Mouse (Mus musculus) macrophage (primary cell): Measurements from ENCODE around the gene Dennd1a. TPM values are rescaled to one million over a fixed set of nuclear protein-coding genes. Genes with fewer than 3 reads are reported as not detected.

Experiments
- H3K27ac ChIP-seq: fragments of 350-480 bp; formaldehyde crosslinking; 2 replicates; pipeline ENCODE4 v1.9.0; 2021
- H3K36me3 ChIP-seq: fragments of 350-480 bp; formaldehyde crosslinking; 2 replicates; pipeline ENCODE4 v1.9.0; 2021; ENCODE audit errors: inconsistent target
- H3K4me3 ChIP-seq: fragments of 350-480 bp; formaldehyde crosslinking; 2 replicates; pipeline ENCODE4 v1.9.0; 2021; ENCODE audit errors: inconsistent target
- H3K79me2 ChIP-seq: fragments of 350-480 bp; formaldehyde crosslinking; 2 replicates; pipeline ENCODE4 v1.9.0; 2021; ENCODE audit errors: inconsistent target
- WGBS: methylation state at CpG from one replicate; pipeline ENCODE4 v1.1.7; 2026; ENCODE audit warnings: inconsistent platforms; ENCODE audit not compliant: missing documents; 5-methylcytosine and 5-hydroxymethylcytosine counted together
- polyA plus RNA-seq: library from polyadenylated mRNA; stranded (reverse); fragments of 250-400 nt; gene quantifications from 3 replicates; pipeline ENCODE4 v1.2.4, GENCODE M21; 2018; ENCODE audit warnings: inconsistent platforms
- total RNA-seq, 78 experiments: library from RNA; depleted of rRNA; stranded (reverse); fragments of 250-400 nt; gene quantifications; 1 replicate in 9 of 78; 2 replicates in 24 of 78; 3 replicates in 43 of 78; 4 replicates in 2 of 78; pipeline ENCODE4 v1.2.4; 2018; ENCODE audit warnings: inconsistent platforms in 56 of 78

The Dennd1a gene
- total RNA-seq (2018; cell fraction: chromatin; rRNA removed), result 1,000 to 10,000 TPM in 5 of 26 experiments, 100 to 1,000 TPM in 21; 622 to 1,676 (median 883) TPM
- total RNA-seq (2018; cell fraction: cytosol; rRNA removed), result 100 to 1,000 TPM in 13 of 26 experiments, 10 to 100 TPM in 13; 67.5 to 134 (median 91.9) TPM
- 1,000 to 10,000 TPM in 1 of 26 experiments, 100 to 1,000 TPM in 25; 260 to 1,573 (median 393) TPM for total RNA-seq (2018; cell fraction: nucleus; rRNA removed)
- polyA plus RNA-seq, result 48.7 to 84.5 TPM (median 57.9 TPM) in 3 replicates

DNA sequence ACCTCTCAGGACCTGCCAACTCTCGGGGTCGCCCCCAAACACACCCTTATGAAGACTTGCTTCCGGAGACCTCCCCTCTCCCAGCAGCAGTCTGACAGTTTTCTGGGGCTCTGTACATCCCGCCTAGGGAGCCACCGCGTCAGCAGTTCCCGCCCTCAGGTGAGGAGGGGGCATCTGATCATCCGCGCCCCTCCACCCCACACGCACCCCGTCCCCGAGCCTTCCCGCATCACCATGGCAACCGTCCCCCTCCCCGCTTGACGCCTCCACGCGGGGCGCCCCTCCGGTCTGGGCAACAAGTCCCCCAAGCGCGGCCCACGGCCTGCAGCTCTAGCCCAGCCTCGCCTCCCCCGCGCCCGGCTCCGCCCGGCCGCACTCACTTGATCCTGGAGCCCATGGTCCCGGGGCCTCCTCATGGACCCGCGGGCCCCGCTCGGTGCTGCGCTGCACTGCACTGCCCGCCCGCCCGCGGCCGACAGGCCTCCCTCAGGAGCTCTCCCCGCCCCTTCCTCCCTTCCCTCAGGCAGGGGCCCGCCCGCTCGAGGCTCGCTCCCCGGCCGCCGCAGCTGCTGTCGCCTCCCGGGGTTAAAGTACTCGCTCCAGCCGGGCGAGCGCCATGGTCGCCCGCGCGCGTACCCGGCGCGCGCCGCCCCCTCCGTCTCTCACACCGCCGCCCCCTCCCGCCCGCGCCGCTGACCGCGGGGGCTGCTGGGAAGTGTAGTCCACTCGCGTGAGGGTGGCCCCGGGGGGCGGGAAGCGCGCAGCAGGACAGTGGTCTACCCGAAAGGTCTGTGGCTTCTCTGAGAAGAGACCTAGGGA, at the start of gene Dennd1a:
Gene Dennd1a (minus strand): TSS at position 658 of the 819 bp plus-strand sequence.
- Histone ChIP-seq H3K79me2 (peaks cover 45% of the 10 kb centered on the region), H3K36me3 (no peaks in the 10 kb centered on the region), H3K27ac (peak within 1 kb of the TSS; percentile 95), H3K4me3 (peak within 1 kb of the TSS; percentile 89)
- under 1% methylated on average over 61 of the region's 81 CpGs for WGBS

GRCm38 (mm10) chr2:38336606-38337005, 49.4 kb upstream of the Dennd1a start:
- Histone ChIP-seq H3K4me3 (no peak overlapping the region), H3K36me3 (no peaks in the 10 kb centered on the region), H3K27ac (no peak overlapping the region), H3K79me2 (no peaks in the 10 kb centered on the region)
- 5% methylated on average over 15 of the region's 17 CpGs for WGBS

DNA sequence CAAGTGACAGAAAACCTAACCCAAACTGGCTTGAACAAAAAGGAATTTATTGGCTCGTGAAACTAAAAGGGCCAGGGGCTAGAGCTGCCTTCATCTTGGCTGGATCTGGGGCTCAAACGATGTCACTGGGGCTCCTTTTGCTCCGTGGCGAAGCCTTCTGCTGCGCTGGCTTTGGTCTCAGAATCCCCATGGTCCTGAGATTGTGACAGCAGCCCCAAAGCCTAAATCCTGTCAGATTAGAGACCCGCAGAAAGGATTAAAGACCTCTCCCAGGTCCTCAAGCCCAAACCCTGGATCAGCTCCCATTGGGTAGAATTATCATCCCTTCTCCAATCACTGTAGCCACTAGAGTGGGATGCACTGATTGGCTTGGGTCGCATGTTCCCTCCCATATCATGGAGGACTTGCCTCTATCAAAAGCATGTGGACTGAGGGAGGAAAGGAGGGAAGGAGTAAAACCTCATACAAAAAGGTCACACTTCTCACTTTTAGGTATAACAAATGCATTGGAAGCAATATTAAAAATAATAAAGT, 46.5 kb upstream of the Dennd1a start:
- Histone ChIP-seq H3K27ac (no peak overlapping the region), H3K4me3 (no peak overlapping the region), H3K36me3 (no peaks in the 10 kb centered on the region), H3K79me2 (no peaks in the 10 kb centered on the region)
- WGBS, result 77% methylated on average over 7 of the region's 7 CpGs

GRCm38 (mm10) chr2:38326671-38327070, 39.5 kb upstream of the Dennd1a start:
- no peaks in the 10 kb centered on the region for H3K36me3 ChIP-seq
- H3K27ac ChIP-seq, result no peak overlapping the region
- no peaks in the 10 kb centered on the region for H3K79me2 ChIP-seq
- 78% methylated on average over 1 of the region's 1 CpGs for WGBS
- H3K4me3 ChIP-seq, result no peak overlapping the region

DNA sequence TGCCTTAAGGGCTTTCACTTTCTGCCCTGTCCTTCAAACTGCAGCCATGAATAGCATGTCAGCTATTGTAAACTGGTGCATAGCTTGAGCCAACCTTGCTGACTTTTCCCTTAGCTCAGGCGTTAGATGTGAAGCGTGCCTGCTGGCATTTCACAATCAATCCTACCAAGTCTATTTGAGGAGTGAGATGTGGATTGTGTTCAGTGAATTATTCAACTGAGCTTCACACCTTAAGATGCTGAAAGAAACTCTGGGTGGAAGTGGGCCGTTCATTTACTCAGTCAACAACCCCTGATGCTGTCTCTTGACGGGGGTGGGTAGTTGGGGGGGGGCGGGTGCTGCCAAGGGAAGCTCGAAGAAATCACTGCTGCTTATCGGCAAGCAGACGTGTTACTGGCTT, 36.2 kb upstream of the Dennd1a start:
- Histone ChIP-seq H3K36me3 (no peaks in the 10 kb centered on the region), H3K4me3 (no peak overlapping the region), H3K27ac (no peak overlapping the region), H3K79me2 (no peaks in the 10 kb centered on the region)
- WGBS, result 81% methylated on average over 8 of the region's 8 CpGs

DNA sequence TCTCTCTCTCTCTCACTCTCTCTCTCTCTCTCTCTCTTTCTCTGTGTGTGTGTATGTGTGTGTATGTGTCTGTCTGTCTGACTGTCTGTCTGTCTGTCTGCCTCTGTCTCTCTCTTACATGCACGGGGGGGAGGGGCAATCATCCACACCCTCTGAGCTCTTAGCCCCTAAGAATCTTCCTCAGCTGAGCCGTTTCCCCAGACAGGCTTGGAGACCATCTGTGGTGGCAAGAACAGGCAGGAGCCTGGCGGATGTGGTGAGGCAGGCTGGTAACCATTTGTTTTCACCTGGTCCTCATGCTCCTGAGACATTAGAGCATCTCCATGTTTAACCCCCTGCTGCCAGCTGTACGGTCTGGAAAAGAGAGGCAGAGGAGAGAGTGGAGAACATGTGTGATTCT, 33.7 kb upstream of the Dennd1a start:
- Histone ChIP-seq H3K36me3 (no peaks in the 10 kb centered on the region), H3K27ac (no peak overlapping the region), H3K4me3 (no peak overlapping the region), H3K79me2 (no peaks in the 10 kb centered on the region)
- 94% methylated on average over 3 of the region's 4 CpGs for WGBS

- 28% methylated on average over 11 of the region's 11 CpGs for WGBS
Measured at GRCm38 (mm10) chr2:38319086-38319485, 31.9 kb upstream of the Dennd1a start.

DNA sequence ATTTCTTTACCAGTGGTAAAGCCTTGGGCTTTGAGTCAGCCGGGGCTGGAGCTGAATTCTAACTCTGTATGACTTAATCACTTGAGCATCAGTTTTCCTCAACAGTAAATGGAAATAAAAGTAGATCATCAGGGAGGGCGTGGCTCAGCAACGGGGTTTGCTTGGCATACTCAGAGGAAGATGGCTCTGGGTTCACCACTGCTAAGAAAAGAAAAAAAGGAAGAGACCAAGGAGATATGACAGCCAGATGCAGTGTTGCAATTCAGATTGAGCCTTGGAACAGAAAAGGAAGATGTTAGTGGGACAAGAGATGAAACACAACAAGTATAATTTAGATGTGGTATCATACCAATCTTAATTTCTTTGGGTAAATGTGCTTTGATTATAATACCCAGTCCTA, 26.2 kb upstream of the Dennd1a start:
- no peak overlapping the region for H3K27ac ChIP-seq
- WGBS, result 11% methylated on average over 3 of the region's 3 CpGs

More at GRCm38 (mm10) chr2:38319086-38319485, 31.9 kb upstream of the Dennd1a start:
- Histone ChIP-seq H3K4me3 (no peak overlapping the region), H3K79me2 (no peaks in the 10 kb centered on the region), H3K27ac (no peak overlapping the region), H3K36me3 (no peaks in the 10 kb centered on the region)

DNA sequence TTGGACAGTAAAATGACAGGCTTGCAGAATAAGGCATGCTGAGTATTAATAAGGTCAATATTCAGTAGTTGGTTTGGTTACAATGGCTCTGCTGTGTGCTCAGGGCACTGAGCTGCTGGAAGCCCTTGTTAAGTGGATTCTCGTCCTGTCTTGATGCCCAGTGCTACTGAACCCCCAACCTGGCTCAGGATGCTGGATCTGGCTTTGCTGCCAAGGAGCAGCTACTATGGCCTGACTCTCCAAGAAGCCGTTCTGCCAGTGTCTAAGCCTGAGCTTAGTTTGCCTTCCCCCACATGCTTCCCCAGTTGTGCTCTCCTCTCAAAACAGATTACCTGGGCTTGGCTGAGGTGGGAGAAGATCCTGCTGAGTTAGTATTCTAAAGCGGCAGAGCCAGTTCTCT, 25.7 kb upstream of the Dennd1a start:
- WGBS, result 95% methylated on average over 3 of the region's 3 CpGs
- Histone ChIP-seq H3K79me2 (no peaks in the 10 kb centered on the region), H3K4me3 (no peak overlapping the region), H3K36me3 (no peaks in the 10 kb centered on the region), H3K27ac (no peak overlapping the region)

More for the DNA sequence above, 26.2 kb upstream of the Dennd1a start:
- H3K79me2 ChIP-seq, result no peaks in the 10 kb centered on the region
- H3K36me3 ChIP-seq, result no peaks in the 10 kb centered on the region
- H3K4me3 ChIP-seq, result no peak overlapping the region

DNA sequence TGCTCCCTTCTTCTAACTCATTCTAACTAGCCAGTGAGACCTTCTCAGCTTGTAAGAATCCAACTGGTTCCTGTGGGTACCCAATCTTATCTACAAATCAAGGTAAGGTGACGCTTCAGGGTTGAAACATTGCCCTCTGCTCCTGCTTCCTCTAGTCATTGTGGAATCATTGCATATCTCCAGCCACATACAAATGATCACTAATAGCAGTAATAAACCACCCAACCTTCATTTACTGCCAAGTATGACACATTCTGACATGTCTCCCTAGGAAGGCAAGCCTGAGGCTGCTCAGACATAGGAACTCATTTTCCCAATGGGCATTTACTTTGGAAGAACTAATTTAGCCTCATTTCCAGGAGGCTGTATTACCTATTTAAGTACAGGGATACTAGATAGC, 18.0 kb upstream of the Dennd1a start:
- Histone ChIP-seq H3K27ac (no peak overlapping the region), H3K79me2 (no peaks in the 10 kb centered on the region), H3K4me3 (no peak overlapping the region), H3K36me3 (no peaks in the 10 kb centered on the region)
- WGBS, result 100% methylated on average over 1 of the region's 1 CpGs

GRCm38 (mm10) chr2:38300941-38301340, 13.8 kb upstream of the Dennd1a start:
- Histone ChIP-seq H3K4me3 (no peak overlapping the region), H3K27ac (no peak overlapping the region), H3K36me3 (no peaks in the 10 kb centered on the region), H3K79me2 (no peaks in the 10 kb centered on the region)
- WGBS, result 95% methylated on average over 2 of the region's 2 CpGs

GRCm38 (mm10) chr2:38295939-38296338, 8.7 kb upstream of the Dennd1a start:
- Histone ChIP-seq H3K27ac (peak overlapping the region; percentile 63), H3K79me2 (no peaks in the 10 kb centered on the region), H3K36me3 (no peaks in the 10 kb centered on the region), H3K4me3 (no peak overlapping the region)
- WGBS, result 8% methylated on average over 4 of the region's 4 CpGs

DNA sequence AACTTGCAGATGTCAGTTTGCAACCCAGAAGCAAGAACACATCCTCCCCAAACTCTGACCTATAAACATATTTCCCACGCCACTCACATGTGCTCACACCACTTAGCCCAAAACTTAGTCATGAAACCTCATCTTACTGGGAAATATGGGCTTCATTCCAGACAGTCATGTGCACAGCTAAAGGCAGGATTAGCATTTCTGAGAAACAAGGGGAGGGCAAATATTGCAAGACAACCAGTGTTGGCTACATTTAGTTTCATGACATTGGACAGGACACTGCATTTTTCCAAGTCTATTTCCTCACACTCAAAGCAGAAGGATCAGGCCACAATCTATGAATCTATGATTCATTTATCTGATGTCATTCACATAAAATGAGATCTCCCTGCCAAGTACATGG, 4.3 kb upstream of the Dennd1a start:
- H3K4me3 ChIP-seq, result no peak overlapping the region
- peak overlapping the region; percentile 59 for H3K27ac ChIP-seq
- H3K36me3 ChIP-seq, result no peaks in the 10 kb centered on the region
- 100% methylated on average over 1 of the region's 1 CpGs for WGBS
- H3K79me2 ChIP-seq, result peaks cover 3% of the 10 kb centered on the region; the same call in 1 of the 2 replicates

GRCm38 (mm10) chr2:38288226-38288625, 1.0 kb upstream of the Dennd1a start:
- WGBS, result 75% methylated on average over 2 of the region's 2 CpGs
- H3K36me3 ChIP-seq, result no peaks in the 10 kb centered on the region
- no peak overlapping the region for H3K4me3 ChIP-seq
- peaks cover 32% of the 10 kb centered on the region for H3K79me2 ChIP-seq
- no peak overlapping the region for H3K27ac ChIP-seq

DNA sequence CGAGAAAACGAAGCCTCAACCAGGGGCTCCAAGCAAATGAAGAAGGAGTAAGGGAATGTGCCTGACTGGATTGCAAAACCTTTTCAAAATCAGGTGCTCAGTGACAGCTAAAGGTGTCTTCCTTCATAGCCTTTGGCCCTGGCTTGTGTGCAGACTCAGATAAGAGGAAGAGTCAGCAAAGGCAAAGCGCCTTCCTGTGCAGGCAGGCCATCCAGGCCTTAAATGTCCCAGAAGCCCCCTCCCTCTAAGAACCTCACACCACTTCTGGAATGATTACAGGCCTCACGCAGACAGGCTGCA, 807 bp downstream of the Dennd1a start:
- H3K27ac ChIP-seq, result peak overlapping the region; percentile 95
- WGBS, result 10% methylated on average over 4 of the region's 4 CpGs
- peak overlapping the region; percentile 89 for H3K4me3 ChIP-seq
- no peaks in the 10 kb centered on the region for H3K36me3 ChIP-seq
- H3K79me2 ChIP-seq, result peaks cover 50% of the 10 kb centered on the region
